Mouse (Mus musculus): ENCODE measurements around the gene Ypel3. TPM values are rescaled to one million over a fixed set of nuclear protein-coding genes. Genes with fewer than 3 reads are reported as not detected.
A peak's percentile ranks its signal among the peaks of the same experiment; 100 is the strongest.

Ypel3 gene
- total RNA-seq, 2 experiments from 2014 or later, result 282 to 325 TPM

DNA sequence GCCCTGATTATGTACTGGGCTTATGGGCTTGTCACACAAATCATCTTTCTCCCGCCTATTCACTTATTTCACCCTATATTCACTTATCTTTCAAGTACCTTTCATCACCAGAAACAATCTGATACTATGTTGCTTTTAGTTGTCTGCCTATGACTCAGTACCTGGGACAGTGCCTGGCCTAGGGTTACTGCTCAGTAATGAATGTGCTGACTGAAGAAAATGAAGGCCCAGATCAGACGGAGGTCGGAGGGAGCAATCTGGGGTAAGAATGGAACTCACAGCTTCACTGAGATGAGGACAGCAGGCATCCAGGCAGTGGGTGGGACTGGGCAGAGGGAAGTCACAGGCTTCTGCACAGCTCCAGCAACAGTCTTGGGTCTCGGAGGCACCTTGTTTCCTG, 30.6 kb downstream of the Ypel3 start:
- no peak for DNase-seq (ENCODE audit: low spot score in 2 of 2)

DNA sequence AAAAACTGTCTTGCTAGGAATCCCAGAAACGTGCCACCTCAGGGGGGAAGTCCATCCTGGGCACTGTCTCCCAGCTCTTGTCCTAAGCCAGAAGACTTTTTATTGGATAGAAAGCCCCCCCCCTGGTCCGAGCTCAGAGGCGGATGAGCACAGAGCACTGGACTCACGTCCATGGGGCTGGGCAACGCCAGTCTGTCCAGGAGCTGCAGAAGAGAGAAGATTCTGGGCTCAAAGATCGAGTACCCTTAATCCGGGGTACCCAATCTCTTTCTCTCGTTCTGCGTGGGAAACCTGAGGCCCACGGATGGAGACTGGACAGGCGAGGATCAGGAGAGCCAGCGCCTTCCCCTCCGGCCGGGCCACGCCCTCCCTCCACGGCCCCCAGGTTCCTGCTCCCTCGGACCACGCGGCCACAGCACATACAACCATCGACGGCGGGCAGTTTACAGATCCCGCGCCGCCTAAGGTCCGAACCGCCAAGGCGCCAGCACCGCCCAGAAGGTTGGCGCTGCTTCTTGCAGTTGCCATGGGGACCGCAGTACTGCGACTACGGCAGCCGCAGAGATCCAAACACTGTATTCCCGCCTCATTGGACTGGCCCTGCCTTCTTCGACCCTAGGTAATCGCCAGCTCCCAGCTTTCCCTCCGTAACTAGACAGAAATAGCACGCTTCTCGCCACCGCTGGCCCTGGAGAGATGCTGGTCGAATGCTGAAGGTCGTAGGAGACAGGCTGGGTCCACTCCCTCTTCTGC, 32.1 kb downstream of the Ypel3 start:
- peak; percentile 95 for DNase-seq (ENCODE audit: low spot score in 2 of 2)

DNA sequence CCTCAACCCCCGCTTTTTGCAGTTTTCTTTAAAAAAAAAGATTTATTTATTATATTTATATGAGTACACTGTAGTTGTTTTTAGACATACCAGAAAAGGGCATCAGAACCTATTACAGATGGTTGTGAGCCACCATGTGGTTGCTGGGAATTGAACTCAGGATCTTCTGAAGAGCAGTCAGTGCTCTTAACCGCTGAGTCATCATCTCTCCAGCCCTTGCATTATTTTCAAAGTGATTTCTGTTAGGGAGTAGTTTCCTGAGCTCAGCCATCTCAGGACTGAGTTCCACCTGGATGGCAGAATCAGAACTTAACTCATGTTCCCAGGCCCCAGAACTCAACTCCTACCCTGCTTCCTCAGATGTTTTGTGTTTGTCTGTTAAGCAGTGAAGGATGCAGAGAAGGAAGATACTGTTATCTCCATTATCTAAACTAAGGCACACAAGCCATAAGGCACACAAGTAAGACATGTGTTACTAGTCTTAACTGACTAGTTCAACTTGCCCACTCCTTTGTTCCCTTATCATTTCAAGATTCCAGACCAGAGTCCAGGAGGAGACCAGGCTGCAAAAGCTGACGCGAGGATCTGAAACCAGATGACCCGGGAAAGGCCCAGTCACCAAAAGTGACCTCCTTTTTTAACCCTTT, 33.1 kb downstream of the Ypel3 start:
- DNase-seq (ENCODE audit: low spot score in 2 of 2), result no peak

DNA sequence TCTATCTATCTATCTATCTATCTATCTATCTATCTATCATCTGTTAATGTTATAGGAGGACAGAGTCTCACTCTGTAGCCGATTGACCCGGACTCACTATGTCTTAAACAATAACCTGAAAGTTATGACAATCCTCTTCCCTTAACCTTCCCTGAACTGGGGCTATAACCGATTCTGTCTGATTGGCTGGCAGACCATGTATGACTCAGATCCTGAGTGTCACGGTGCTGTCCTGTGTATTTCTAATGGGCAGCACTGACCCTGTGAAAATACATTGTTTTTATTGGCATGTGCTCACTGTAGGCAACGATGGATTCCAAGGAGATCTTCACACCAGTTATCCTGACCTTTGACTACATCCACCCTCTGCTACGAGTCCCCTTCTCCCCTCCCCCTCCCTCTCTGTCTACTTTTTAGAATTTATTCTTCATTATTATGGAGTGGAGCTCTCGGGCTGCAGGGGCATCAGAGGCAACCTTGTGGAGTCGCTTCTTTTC, 39.0 kb downstream of the Ypel3 start:
- DNase-seq (ENCODE audit: low spot score in 2 of 2), result no peak

DNA sequence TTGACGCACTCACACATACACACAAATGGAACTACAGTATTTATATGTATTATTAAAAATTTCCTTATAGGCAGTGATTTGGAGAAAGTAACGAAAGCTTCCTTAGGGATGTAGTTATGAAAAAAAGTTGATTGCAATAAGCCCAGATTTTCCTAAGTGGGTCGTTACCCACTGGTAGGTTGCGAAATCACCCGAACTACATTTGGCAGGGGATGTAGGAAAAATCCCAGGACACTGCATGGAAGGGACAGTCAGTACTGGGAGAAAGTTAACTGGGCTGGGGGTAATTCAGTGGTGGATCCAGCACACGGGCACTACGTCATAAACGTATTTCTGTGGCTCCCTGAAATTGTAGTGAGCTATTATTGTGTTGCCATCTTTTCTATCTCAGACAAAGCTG, 39.7 kb downstream of the Ypel3 start:
- no peak for DNase-seq (ENCODE audit: low spot score in 2 of 2)

DNA sequence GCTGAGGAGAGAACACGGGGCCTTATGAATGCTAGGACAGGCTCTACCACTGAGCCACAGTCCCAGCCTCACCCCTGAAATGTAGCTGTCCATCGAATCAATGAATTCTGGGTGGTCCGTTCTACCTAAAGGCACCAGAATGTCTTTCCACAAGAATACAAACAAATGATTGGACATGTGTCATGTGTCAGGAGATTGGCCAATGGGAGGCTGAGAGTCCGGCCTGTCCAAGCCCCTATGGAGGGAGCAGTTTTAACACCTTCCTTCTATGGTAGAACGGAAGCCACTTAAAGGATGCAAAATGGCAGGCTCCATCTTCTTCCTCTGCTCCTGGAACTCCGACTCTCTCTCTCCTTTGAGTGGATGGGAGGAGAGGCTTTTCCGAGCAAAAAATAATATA, 40.8 kb downstream of the Ypel3 start:
- no peak for DNase-seq (ENCODE audit: low spot score in 2 of 2)

DNA sequence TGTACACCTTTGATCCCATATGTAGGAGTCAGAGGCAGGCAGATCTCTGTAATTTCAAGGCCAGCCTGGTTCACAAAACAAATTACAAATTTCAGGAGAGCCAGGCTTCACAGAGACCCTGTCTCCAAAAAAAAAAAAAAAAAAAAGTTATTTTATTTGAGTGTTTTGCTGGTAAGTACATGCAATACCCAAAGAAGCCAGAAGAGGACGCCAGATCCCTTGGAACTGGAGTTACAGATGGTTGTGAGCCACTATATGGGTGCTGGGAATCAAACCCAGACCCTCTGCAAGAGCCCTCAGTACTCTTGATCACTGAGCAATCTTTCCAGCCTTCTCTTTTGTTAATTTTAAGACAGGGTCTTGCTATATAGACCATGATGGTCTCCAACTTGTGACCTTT, 42.1 kb downstream of the Ypel3 start:
- no peak for DNase-seq (ENCODE audit: low spot score in 2 of 2)

DNA sequence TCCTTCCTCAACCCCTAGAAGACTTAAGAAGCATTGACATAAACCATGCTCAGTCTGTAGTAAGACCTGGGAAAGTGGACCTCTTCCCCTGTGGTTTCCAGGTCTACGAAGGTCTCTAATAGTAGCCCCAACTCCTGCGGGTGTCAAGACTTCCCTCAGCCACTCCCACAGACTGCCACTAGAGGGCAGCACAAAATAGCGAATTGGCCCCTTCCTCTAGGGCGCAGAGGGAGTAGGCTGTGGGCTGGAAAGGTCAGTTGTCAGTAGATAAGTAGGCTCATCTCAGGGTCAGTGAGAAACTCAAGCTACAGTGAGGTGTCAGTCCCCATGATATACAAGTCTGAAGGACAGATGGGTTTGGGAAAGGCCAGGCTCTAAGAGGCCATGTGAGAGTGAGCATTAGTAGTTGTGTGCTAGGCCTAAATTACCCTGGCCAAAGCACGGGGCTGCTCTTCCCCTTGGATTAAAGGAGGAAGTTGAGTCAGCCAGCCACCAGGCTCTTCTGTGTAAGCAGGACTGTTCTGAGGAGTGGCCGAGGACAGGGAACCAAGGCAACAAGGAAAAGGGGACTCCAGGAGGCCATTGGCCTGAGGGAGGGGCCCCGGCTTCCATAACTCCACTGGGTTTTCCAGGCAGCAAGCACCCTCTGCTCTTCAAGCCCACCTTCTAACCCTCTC, 45.2 kb downstream of the Ypel3 start:
- peak; percentile 80 to 88 for DNase-seq (ENCODE audit: low spot score in 2 of 2)

DNA sequence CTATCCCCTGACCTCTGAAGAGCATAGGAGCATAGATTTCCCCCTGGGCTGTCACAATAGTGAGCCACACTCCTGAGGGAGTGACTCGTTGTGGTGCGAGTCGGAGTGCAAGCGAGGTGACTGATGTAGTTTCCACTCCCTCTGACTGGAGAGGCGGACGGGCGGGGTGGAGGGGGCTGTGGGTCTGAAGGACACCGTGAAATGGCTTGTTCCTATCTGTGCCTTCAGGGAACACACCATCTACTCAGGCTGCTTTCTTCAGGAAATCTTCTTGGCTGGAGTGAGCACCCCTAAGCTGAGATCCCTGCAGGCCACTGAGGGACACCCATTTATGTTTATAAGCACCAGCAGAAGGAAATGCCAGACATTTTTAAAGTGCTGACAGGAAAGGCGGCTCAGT, 46.0 kb downstream of the Ypel3 start:
- DNase-seq (ENCODE audit: low spot score in 2 of 2), result no peak

DNA sequence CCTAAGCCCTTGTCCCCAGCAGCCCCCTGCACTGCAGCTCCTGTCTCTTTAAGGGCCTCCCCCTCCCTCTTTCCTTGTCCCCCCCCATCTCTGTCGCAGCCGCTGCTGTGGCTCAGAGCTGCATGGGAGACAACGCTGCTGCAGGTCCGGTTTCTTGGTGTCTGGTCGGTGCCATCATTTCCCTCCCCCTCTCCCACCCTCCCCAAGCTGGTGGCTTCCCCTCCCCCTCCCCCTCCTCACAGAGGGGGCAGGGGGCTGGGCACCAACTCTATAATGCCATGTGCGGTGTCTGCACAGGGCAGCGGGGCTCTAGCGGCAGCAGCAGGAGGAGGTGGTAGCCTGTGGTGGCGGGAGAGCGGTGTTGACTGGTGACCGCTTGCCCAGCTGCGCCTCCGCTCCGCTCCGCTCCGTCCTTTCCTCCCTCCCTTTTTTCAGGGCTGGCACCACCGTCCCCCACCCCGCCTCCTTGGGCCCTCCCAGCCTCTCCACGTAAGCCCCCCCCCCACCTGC, 46.5 kb downstream of the Ypel3 start:
- DNase-seq (ENCODE audit: low spot score in 2 of 2), result peak in 1 of 2 experiments; percentile 42

DNA sequence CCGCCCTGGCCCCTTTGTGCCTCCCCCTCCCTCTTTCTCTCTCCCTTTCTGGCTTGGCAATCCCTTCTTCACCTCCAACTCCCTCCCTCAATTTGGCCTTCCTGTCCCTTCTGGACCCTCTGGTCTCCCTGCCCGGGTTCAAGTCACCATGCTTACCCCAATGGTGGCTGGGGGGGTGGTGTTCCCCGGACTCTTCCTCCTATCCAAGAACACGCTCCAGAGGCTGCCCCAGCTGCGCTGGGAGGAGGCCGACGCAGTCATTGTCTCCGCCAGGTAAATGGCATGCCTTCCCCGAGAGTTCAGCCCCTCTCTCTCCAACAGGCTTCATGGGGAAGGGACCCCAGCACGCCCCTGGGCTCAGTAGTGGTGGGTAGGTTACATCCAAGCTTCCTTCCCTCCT, 47.2 kb downstream of the Ypel3 start:
- no peak for DNase-seq (ENCODE audit: low spot score in 2 of 2)

DNA sequence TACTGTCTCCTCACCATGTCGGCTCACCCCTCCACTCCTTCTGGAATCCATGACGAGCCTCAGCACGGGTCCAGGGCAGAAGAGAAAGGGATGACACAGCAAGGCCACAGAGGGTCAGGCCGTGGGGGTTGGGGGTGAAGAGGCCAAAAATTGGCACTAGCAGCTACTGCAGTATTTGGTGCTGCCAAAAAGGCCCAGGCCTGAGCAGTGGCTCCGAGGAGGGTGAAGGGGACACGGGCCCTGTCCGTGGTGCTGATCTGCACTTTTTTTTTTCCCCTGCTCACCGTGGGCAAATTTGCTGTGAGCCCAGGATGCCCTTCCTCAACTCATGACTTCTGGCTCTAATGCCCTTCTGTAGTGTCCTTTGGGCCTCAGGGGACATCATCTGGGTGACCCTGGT, 48.6 kb downstream of the Ypel3 start:
- no peak for DNase-seq (ENCODE audit: low spot score in 2 of 2)

DNA sequence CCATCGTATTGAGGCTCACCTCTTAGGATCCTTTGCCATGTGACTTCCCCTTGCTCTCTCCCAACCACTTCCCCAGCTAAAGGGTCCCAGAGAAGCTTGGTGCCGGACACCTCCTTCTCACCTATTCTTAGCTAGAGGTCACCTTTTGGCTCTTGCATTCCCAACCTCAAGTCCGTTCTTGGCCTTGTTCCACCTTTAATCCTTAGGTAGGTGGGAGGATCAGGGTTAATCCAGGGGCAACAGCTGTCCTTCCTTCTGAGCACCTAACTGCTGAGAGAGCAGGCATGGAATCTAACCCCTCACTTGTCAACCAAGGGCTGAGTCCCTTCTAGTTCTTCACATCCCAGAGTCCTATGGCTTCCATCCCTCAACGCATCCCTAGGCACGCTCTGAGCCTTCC, 49.2 kb downstream of the Ypel3 start:
- no peak for DNase-seq (ENCODE audit: low spot score in 2 of 2)

Other genes with a start within 250 kb of the Ypel3 start
- 100 to 1,000 TPM; 182 to 184 TPM for gene Eif3c, start 210.5 kb upstream of the Ypel3 start, total RNA-seq (2021)
- 1 to 10 TPM in 1 of 2 experiments, under 1 TPM in 1; 0.58 to 1.1 TPM for gene Apobr, start 192.0 kb upstream of the Ypel3 start, total RNA-seq (2021)
- 10 to 100 TPM; 26.2 to 26.7 TPM for gene Cln3, start 191.1 kb upstream of the Ypel3 start, total RNA-seq (2021)
- gene Il27, start 182.0 kb upstream of the Ypel3 start, total RNA-seq (2021), result not detected
- gene Nupr1, start 146.1 kb upstream of the Ypel3 start, total RNA-seq (2021), result 10 to 100 TPM; 20.3 to 22.6 TPM
- gene Sgf29, start 127.6 kb upstream of the Ypel3 start, total RNA-seq (2021), result 10 to 100 TPM; 30.5 to 32.9 TPM
- gene Sult1a1, start 100.5 kb upstream of the Ypel3 start, total RNA-seq (2021), result 10 to 100 TPM in 1 of 2 experiments, 1 to 10 TPM in 1; 8.1 to 12.9 TPM
- 10 to 100 TPM; 90.5 to 94.8 TPM for gene Bola2, start 81.6 kb upstream of the Ypel3 start, total RNA-seq (2021)
- 10 to 100 TPM; 14.5 to 15.1 TPM for gene Slx1b, start 81.2 kb upstream of the Ypel3 start, total RNA-seq (2021)
- 100 to 1,000 TPM; 161 to 166 TPM for gene Coro1a, start 69.2 kb upstream of the Ypel3 start, total RNA-seq (2021)
- 100 to 1,000 TPM; 157 to 208 TPM for gene Mapk3, start 17.4 kb upstream of the Ypel3 start, total RNA-seq (2021)
- 1 to 10 TPM; 1.3 to 3.5 TPM for gene Gdpd3, start 10.6 kb upstream of the Ypel3 start, total RNA-seq (2021)
- under 1 TPM; 0.56 to 0.63 TPM for gene Tbx6, start 4.5 kb downstream of the Ypel3 start, total RNA-seq (2021)
- 10 to 100 TPM; 48.3 to 48.5 TPM for gene Ppp4c, start 15.5 kb downstream of the Ypel3 start, total RNA-seq (2021)
- 10 to 100 TPM; 63.0 to 65.5 TPM for gene Fam57b, start 20.7 kb downstream of the Ypel3 start, total RNA-seq (2021)
- gene 4930451I11Rik, start 54.7 kb downstream of the Ypel3 start, total RNA-seq (2021), result not detected
- 10 to 100 TPM; 55.8 to 56.1 TPM for gene Doc2a, start 70.5 kb downstream of the Ypel3 start, total RNA-seq (2021)
- 10 to 100 TPM; 29.0 to 31.9 TPM for gene Hirip3, start 85.0 kb downstream of the Ypel3 start, total RNA-seq (2021)
- 10 to 100 TPM; 54.0 to 54.6 TPM for gene Ino80e, start 85.4 kb downstream of the Ypel3 start, total RNA-seq (2021)
- gene Taok2, start 107.7 kb downstream of the Ypel3 start, total RNA-seq (2021), result 100 to 1,000 TPM; 150 to 163 TPM
- 10 to 100 TPM; 19.6 to 23.3 TPM for gene Tmem219, start 146.0 kb downstream of the Ypel3 start, total RNA-seq (2021)
- 100 to 1,000 TPM; 136 to 158 TPM for gene Kctd13, start 151.9 kb downstream of the Ypel3 start, total RNA-seq (2021)
- 10 to 100 TPM; 39.7 to 43.3 TPM for gene Asphd1, start 172.6 kb downstream of the Ypel3 start, total RNA-seq (2021)
- gene Sez6l2, start 173.6 kb downstream of the Ypel3 start, total RNA-seq (2021), result 100 to 1,000 TPM; 407 to 416 TPM
- 100 to 1,000 TPM; 171 to 180 TPM for gene Cdipt, start 199.0 kb downstream of the Ypel3 start, total RNA-seq (2021)
- under 1 TPM in 1 of 2 experiments, not detected in 1; 0.45 TPM for gene Cdiptos, start 199.1 kb downstream of the Ypel3 start, total RNA-seq (2021)
- 1 to 10 TPM; 8.6 to 9.5 TPM for gene Mvp, start 237.7 kb downstream of the Ypel3 start, total RNA-seq (2021)
- gene Pagr1b, start 239.5 kb downstream of the Ypel3 start, total RNA-seq (2021), result not detected
- gene Pagr1a, start 240.4 kb downstream of the Ypel3 start, total RNA-seq (2021), result 10 to 100 TPM; 18.7 to 35.6 TPM
- 10 to 100 TPM; 45.7 to 55.3 TPM for gene Gm42742, start 244.1 kb downstream of the Ypel3 start, total RNA-seq (2021)
- gene Prrt2, start 244.3 kb downstream of the Ypel3 start, total RNA-seq (2021), result 100 to 1,000 TPM; 202 to 211 TPM